Mouse (Mus musculus): Measurements from ENCODE around the gene Mrpl12. TPM values are rescaled to one million over a fixed set of nuclear protein-coding genes. Genes with fewer than 3 reads are reported as not detected.

The Mrpl12 gene
- polyA plus RNA-seq, 1 experiment from 2014 or later: 145 TPM

DNA sequence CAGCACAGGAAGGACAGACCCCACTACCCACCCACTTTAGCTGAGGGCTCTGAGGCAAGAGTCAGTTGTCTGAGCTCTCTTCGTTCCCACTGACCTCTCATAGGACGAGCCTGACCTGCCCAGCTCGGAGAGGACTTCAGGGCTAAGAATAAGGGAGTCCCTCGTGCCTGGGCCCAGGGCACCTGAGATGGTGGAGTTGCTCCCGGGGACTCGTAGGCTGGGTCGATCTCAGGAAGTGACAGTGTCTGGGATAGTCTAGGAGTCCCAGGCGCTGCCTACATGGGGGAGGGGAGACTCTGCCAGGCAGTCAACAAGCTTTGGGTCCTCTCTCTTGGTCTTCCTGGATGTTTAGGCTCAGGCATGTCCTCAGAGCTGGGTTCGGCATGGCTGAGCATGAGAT, 36.1 kb downstream of the Mrpl12 start:
- no peaks in the 10 kb centered on the region for H3K9me3 ChIP-seq (replicated peaks; ENCODE audit: control insufficient read depth, low read length)
- H3K4me2 ChIP-seq (ENCODE audit: low read depth, low read length): no peak overlapping the region
- H3K9ac ChIP-seq (ENCODE audit: low read length): no peak overlapping the region
- H3K4me3 ChIP-seq (replicated peaks; ENCODE audit: low read length): no peak overlapping the region
- no peaks in the 10 kb centered on the region for H3K27me3 ChIP-seq (ENCODE audit: control insufficient read depth, insufficient read depth, low read length)
- ATAC-seq (ENCODE audit: insufficient read depth, low FRiP score): no peak
- peak overlapping the region; percentile 76; the same call in 1 of the 2 replicates for H3K27ac ChIP-seq (ENCODE audit: low read length)
- H3K4me1 ChIP-seq (ENCODE audit: control insufficient read depth, insufficient read depth, low read length): peaks cover 11% of the 10 kb centered on the region
- 69% methylated on average over 9 of the region's 9 CpGs for WGBS
- H3K36me3 ChIP-seq (ENCODE audit: control insufficient read depth, insufficient read depth, low read length): no peaks in the 10 kb centered on the region

DNA sequence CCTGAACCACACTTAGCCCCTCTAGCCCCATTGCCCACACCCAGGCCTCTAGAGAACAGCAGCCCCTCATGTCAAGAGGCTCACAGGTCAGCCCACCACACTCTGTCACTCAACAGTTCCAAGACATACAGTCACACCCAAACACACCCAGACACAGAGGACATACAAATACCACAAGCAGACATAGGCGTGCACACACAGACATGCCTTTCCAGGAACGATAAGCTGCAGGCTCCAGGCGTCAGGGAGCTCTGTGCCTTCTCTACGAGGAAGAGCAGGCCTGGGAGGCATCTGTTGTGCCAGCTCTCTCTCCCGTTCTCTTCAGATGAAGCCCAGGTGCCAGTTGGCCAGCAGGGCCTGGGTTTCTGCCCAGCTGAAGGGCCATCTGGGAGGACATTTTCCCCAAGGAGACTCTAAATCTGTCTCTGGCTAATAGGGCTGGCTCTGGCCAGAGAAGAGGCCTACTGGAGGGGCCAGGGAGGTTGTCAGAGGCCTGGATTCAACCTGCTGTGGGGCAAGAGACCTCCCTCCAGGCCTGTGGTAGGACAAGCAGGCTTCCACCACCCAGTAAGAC, 36.6 kb downstream of the Mrpl12 start:
- WGBS: 57% methylated on average over 5 of the region's 5 CpGs
- no peak overlapping the region for H3K4me3 ChIP-seq (replicated peaks; ENCODE audit: low read length)
- H3K27me3 ChIP-seq (ENCODE audit: control insufficient read depth, insufficient read depth, low read length): no peaks in the 10 kb centered on the region
- H3K4me1 ChIP-seq (ENCODE audit: control insufficient read depth, insufficient read depth, low read length): peaks cover 11% of the 10 kb centered on the region
- H3K9ac ChIP-seq (ENCODE audit: low read length): peak overlapping the region; percentile 62
- no peak overlapping the region for H3K4me2 ChIP-seq (ENCODE audit: low read depth, low read length)
- peak; percentile 59; the same call in 1 of the 2 replicates for ATAC-seq (ENCODE audit: insufficient read depth, low FRiP score)
- H3K36me3 ChIP-seq (ENCODE audit: control insufficient read depth, insufficient read depth, low read length): no peaks in the 10 kb centered on the region
- H3K9me3 ChIP-seq (replicated peaks; ENCODE audit: control insufficient read depth, low read length): no peaks in the 10 kb centered on the region
- H3K27ac ChIP-seq (ENCODE audit: low read length): peak overlapping the region; percentile 76

DNA sequence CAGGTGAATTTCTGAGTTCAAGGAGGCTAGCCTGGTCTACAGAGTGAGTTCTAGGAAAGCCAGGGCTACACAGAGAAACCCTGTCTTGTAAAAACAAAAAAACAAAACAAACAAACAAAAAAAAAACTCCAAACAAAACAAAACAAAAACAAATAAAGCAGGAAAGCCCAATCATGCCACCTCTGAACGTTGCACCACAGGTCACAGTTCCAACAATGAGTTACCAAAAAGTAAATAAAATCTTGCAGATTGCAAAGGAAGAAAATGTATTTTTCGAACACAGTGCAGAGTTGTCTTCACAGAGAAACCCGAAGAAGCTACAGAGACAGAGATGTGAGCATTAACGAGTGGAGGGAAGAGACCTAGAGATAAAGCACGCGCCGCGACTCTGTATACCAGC, 38.2 kb downstream of the Mrpl12 start:
- Histone ChIP-seq H3K9ac (ENCODE audit: low read length) (no peak overlapping the region), H3K36me3 (ENCODE audit: control insufficient read depth, insufficient read depth, low read length) (no peaks in the 10 kb centered on the region), H3K4me2 (ENCODE audit: low read depth, low read length) (no peak overlapping the region), H3K9me3 (replicated peaks; ENCODE audit: control insufficient read depth, low read length) (no peaks in the 10 kb centered on the region), H3K4me3 (replicated peaks; ENCODE audit: low read length) (no peak overlapping the region), H3K27ac (ENCODE audit: low read length) (no peak overlapping the region), H3K4me1 (ENCODE audit: control insufficient read depth, insufficient read depth, low read length) (peaks cover 11% of the 10 kb centered on the region), H3K27me3 (ENCODE audit: control insufficient read depth, insufficient read depth, low read length) (no peaks in the 10 kb centered on the region)
- WGBS: 81% methylated on average over 8 of the region's 8 CpGs
- no peak for ATAC-seq (ENCODE audit: insufficient read depth, low FRiP score)

DNA sequence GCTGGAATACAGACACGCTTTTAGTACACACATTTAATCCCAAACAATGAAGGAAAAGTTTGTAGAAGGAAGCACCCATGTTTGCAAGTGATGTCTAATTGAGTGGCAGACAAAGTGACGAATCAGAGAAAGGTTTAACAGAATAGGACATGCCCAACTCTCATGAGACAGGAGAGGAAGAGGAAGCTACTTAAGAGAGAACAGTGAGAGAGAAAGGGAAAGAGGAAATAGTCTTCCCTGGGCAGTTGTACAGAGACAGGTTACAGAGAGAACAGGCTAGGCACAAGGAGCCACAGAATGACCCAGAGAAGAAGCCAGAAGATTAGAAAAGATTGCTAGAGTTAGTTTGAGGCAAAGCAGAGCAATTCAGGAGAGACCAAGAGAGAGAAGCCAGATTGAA, 41.5 kb downstream of the Mrpl12 start:
- no peak overlapping the region for H3K4me2 ChIP-seq (ENCODE audit: low read depth, low read length)
- H3K27ac ChIP-seq (ENCODE audit: low read length): no peak overlapping the region
- H3K9ac ChIP-seq (ENCODE audit: low read length): no peak overlapping the region
- WGBS: 80% methylated on average over 2 of the region's 2 CpGs
- peaks cover 7% of the 10 kb centered on the region; the same call in 1 of the 2 replicates for H3K4me1 ChIP-seq (ENCODE audit: control insufficient read depth, insufficient read depth, low read length)
- no peaks in the 10 kb centered on the region for H3K36me3 ChIP-seq (ENCODE audit: control insufficient read depth, insufficient read depth, low read length)
- no peaks in the 10 kb centered on the region for H3K9me3 ChIP-seq (replicated peaks; ENCODE audit: control insufficient read depth, low read length)
- H3K4me3 ChIP-seq (replicated peaks; ENCODE audit: low read length): no peak overlapping the region
- ATAC-seq (ENCODE audit: insufficient read depth, low FRiP score): no peak
- peaks cover 27% of the 10 kb centered on the region for H3K27me3 ChIP-seq (ENCODE audit: control insufficient read depth, insufficient read depth, low read length)

DNA sequence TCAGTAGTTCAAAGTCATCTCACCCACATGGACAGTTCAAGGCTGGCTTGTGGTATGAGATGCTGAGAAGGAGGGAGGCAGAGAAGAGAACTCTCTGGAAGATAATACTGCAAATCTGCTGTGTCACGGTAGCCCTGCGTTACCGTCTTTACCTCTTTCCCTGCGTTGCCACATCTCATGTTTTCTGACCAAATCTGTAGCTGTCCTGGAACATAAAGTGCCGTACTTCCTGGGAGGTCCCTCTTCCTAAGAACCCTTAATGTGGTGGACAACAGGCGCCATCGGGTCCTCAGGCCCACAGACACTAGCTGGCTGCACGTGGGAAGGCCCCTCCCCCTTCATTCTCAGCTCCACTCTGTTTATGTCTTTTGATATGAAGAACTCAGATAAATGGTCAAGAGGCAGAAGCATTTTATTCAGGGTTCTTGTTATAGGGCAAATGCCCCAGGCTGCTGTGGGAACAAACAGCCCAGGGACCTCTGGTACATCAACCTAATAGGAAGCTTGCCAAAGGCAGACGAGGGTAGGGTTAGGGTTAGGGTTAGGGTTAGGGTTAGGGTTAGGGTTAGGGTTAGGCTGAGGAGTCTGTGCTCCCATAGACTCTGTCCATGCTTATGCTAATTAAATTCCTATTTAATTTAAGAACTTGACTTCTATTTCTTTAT, 43.4 kb downstream of the Mrpl12 start:
- peaks cover 11% of the 10 kb centered on the region for H3K4me1 ChIP-seq (ENCODE audit: control insufficient read depth, insufficient read depth, low read length)
- H3K27me3 ChIP-seq (ENCODE audit: control insufficient read depth, insufficient read depth, low read length): peaks cover 43% of the 10 kb centered on the region
- ATAC-seq (ENCODE audit: insufficient read depth, low FRiP score): no peak
- no peak overlapping the region for H3K27ac ChIP-seq (ENCODE audit: low read length)
- no peaks in the 10 kb centered on the region for H3K9me3 ChIP-seq (replicated peaks; ENCODE audit: control insufficient read depth, low read length)
- no peak overlapping the region for H3K9ac ChIP-seq (ENCODE audit: low read length)
- no peaks in the 10 kb centered on the region for H3K36me3 ChIP-seq (ENCODE audit: control insufficient read depth, insufficient read depth, low read length)
- no peak overlapping the region for H3K4me3 ChIP-seq (replicated peaks; ENCODE audit: low read length)
- WGBS: 67% methylated on average over 9 of the region's 9 CpGs
- H3K4me2 ChIP-seq (ENCODE audit: low read depth, low read length): no peak overlapping the region

DNA sequence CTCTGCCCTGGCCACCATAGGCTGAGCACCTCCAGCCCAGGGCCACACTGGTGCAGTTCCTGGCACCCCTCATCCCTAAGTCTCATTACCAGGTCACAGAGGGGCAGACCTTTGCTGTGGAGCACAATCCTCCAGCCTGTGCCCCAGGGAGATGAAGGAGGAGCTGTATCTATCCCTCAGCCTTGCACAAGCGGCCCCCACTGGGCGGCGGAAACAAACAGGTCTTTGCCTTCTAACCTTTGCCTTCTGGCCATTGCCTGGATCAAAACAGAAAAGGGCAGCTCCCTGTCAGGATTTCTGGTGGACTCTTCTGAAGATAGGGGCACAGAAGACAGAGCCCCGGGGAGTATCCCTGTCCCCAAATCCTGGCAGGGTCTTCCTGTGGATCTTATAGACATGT, 44.5 kb downstream of the Mrpl12 start:
- H3K27ac ChIP-seq (ENCODE audit: low read length): no peak overlapping the region
- H3K4me2 ChIP-seq (ENCODE audit: low read depth, low read length): no peak overlapping the region
- no peaks in the 10 kb centered on the region for H3K9me3 ChIP-seq (replicated peaks; ENCODE audit: control insufficient read depth, low read length)
- ATAC-seq (ENCODE audit: insufficient read depth, low FRiP score): no peak
- H3K27me3 ChIP-seq (ENCODE audit: control insufficient read depth, insufficient read depth, low read length): peaks cover 47% of the 10 kb centered on the region
- H3K4me1 ChIP-seq (ENCODE audit: control insufficient read depth, insufficient read depth, low read length): peaks cover 11% of the 10 kb centered on the region
- no peak overlapping the region for H3K9ac ChIP-seq (ENCODE audit: low read length)
- no peaks in the 10 kb centered on the region for H3K36me3 ChIP-seq (ENCODE audit: control insufficient read depth, insufficient read depth, low read length)
- H3K4me3 ChIP-seq (replicated peaks; ENCODE audit: low read length): no peak overlapping the region
- 65% methylated on average over 4 of the region's 4 CpGs for WGBS

DNA sequence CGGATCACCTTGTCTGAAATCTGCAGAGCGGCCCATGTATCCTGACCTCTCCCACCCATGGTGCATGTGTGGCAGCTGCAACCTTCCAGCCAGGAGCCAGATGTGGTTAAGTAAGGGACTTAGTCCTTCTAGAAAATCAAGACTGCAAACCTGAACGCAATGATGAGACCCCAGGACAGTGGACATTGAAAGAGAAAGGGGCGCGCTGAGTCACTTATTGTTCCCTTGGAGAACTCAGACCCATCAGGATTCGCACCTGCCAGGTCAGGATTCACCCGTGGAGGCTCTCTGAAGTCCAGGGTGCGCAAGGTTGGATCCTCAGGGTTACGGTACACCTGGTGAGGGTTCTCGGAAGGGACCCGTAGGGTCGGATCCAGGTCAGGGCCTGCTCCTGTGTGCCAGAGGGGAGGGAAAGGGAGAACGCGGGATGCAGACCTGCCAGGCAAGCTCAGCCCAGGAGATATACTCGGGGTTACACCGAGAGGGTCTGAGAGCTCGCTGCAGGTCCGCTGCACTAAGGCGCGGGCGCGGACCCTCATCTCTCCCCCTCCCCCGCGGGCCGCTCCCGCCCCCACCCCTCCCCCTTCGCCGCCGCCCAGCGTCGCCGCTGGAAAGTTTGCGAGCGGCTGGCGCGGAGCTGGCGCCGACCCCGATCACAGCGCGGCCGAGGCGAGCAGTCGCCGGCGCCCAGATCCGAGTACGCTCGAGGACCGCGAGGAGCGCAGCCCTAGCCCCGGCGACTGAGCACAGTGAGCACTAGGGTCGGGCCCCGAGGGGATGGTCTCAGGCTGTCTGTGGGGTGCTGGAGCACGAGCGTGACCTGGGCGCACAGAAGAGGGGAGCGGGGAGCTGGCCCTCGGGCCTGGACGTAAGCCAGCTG, 45.9 kb downstream of the Mrpl12 start, which contains the start of gene Gcgr:
TSS of gene Gcgr (plus strand) at position 615 of the 880 bp plus-strand sequence.
- Histone ChIP-seq H3K36me3 (ENCODE audit: control insufficient read depth, insufficient read depth, low read length) (no peaks in the 10 kb centered on the region), H3K27me3 (ENCODE audit: control insufficient read depth, insufficient read depth, low read length) (peaks cover 47% of the 10 kb centered on the region), H3K27ac (ENCODE audit: low read length) (no peak within 1 kb of the TSS), H3K9me3 (replicated peaks; ENCODE audit: control insufficient read depth, low read length) (no peaks in the 10 kb centered on the region), H3K9ac (ENCODE audit: low read length) (peak within 1 kb of the TSS; percentile 76), H3K4me2 (ENCODE audit: low read depth, low read length) (peak within 1 kb of the TSS; percentile 87), H3K4me1 (ENCODE audit: control insufficient read depth, insufficient read depth, low read length) (peaks cover 11% of the 10 kb centered on the region), H3K4me3 (replicated peaks; ENCODE audit: low read length) (peak within 1 kb of the TSS; percentile 48)
- WGBS: 11% methylated on average over 61 of the region's 62 CpGs
- peak; percentile 48 for ATAC-seq (ENCODE audit: insufficient read depth, low FRiP score)

DNA sequence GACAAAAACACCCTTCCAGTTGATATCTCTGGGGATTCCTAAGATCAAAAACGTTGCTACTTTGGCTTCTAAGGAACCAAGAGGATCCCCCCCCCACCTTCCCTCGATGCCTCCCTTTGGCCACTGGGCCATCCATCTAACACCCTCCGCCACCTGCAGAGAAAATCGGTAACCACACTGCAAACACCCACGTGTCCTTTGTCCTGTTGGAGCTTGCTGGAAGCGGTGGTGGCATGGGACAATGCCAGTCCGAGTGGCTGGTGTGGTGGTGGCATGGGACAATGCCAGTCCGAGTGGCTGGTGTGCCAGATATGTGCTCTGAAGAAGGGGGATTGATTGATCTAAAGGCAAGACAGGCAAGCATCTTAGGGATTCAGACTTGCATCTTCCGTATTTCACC, 47.2 kb downstream of the Mrpl12 start:
- no peak overlapping the region for H3K9ac ChIP-seq (ENCODE audit: low read length)
- 25% methylated on average over 9 of the region's 9 CpGs for WGBS
- H3K4me2 ChIP-seq (ENCODE audit: low read depth, low read length): no peak overlapping the region
- H3K9me3 ChIP-seq (replicated peaks; ENCODE audit: control insufficient read depth, low read length): no peaks in the 10 kb centered on the region
- no peak for ATAC-seq (ENCODE audit: insufficient read depth, low FRiP score)
- peaks cover 47% of the 10 kb centered on the region for H3K27me3 ChIP-seq (ENCODE audit: control insufficient read depth, insufficient read depth, low read length)
- peaks cover 11% of the 10 kb centered on the region for H3K4me1 ChIP-seq (ENCODE audit: control insufficient read depth, insufficient read depth, low read length)
- no peaks in the 10 kb centered on the region for H3K36me3 ChIP-seq (ENCODE audit: control insufficient read depth, insufficient read depth, low read length)
- no peak overlapping the region for H3K27ac ChIP-seq (ENCODE audit: low read length)
- no peak overlapping the region for H3K4me3 ChIP-seq (replicated peaks; ENCODE audit: low read length)

DNA sequence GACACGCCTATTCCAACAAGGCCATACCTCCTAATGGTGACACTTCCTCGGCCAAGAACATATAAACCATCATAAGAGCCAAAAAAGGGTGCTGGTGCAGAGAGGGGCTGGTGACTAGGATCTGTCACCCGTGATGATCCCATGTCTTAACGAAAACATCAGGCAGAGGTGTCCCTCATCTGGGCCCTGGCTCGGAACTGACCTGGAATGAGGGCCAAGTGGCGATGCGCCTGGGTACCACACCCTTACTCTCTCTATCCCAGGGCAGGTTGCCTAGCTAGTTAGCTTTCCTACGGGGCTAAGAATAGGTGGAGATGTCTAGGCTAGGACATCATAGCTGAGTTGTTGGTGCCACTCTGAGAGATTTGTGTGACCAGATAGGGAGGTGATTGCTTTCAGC, 49.7 kb downstream of the Mrpl12 start:
- H3K36me3 ChIP-seq (ENCODE audit: control insufficient read depth, insufficient read depth, low read length): no peaks in the 10 kb centered on the region
- no peak overlapping the region for H3K4me3 ChIP-seq (replicated peaks; ENCODE audit: low read length)
- peaks cover 38% of the 10 kb centered on the region for H3K27me3 ChIP-seq (ENCODE audit: control insufficient read depth, insufficient read depth, low read length)
- no peaks in the 10 kb centered on the region for H3K9me3 ChIP-seq (replicated peaks; ENCODE audit: control insufficient read depth, low read length)
- WGBS: 82% methylated on average over 8 of the region's 8 CpGs
- ATAC-seq (ENCODE audit: insufficient read depth, low FRiP score): no peak
- H3K27ac ChIP-seq (ENCODE audit: low read length): no peak overlapping the region
- H3K4me1 ChIP-seq (ENCODE audit: control insufficient read depth, insufficient read depth, low read length): peaks cover 21% of the 10 kb centered on the region
- H3K9ac ChIP-seq (ENCODE audit: low read length): no peak overlapping the region
- no peak overlapping the region for H3K4me2 ChIP-seq (ENCODE audit: low read depth, low read length)
